Mouse (Mus musculus) layer of hippocampus, postnatal 10 days (tissue): ENCODE results near the gene Cbr2. TPM values are rescaled to one million over a fixed set of nuclear protein-coding genes. Genes with fewer than 3 reads are reported as not detected.

Source experiments
- DNase-seq, 2 experiments: peaks; one replicate each; pipeline ENCODE4 v3.0.0; 2021; ENCODE audit warnings: low spot score in 2 of 2
- total RNA-seq, 2 experiments: library from RNA; stranded (reverse); gene quantifications; 2 replicates each; pipeline ENCODE4 v1.2.3; 2021

Gene Cbr2
- total RNA-seq, 2 experiments from 2014 or later: 2.6 to 2.8 TPM

DNA sequence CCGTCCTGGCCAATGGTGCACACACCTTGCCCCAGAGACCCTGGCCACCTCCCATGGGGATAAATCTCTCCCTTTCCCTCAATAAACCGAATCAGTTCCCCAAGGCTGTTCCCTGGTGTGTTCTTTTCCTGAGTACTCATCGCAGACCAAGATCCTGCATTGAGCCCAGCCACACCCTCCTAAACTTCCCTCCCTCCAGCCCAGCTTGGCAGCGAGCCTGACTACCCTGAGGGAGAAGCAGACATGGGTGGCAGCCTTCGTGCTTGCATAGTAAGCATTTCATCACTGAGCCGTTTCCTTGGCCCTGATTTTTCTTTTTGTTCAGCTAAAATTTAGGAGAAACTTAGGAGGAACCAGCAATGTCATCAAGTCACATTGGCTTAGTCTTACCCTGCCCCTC is 1.6 kb upstream of the Cbr2 start:
- DNase-seq: no peak

DNA sequence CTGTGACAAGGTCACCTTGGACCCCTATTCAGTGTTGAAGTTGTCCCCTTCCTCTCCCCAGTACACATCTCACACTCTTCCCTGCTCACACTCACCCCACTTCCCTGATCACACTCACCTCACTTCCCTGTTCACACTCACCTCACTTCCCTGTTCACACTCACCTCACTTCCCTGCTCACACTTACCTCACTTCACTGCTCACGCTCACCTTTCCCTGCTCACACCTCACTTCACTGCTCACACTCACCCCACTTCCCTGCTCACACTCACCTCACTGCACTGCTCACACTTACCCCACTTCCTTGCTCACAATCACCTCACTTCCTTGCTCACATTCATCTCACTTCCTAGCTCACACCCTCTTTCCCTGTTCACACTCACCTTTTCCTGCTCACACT is 519 bp downstream of the Cbr2 start:
- DNase-seq: no peak

DNA sequence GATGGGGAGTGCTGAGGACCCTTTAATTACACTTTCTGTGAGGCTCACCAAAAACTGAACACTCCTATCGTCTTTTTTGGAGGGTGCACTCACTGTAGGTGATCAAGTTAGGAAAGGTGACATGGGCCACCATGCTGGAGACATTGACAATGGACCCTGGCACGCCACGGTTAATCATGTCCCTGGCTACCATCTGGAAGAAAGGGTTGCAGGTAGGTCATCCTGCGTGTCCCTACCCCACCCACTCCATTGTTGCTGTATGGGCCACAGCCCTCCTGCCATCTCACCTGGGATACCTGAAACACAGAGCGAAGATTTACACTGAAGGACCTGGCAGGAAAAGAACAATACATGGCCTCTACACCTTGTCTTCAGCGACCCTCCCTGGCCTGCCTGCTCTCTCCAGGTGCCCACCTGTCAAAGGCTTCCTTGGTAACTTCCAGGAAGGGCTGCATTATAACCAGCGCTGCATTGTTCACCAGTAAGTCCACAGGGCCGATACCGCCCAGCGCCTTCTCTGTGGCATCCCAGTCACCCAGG is 1.5 kb downstream of the Cbr2 start:
- DNase-seq: no peak

DNA sequence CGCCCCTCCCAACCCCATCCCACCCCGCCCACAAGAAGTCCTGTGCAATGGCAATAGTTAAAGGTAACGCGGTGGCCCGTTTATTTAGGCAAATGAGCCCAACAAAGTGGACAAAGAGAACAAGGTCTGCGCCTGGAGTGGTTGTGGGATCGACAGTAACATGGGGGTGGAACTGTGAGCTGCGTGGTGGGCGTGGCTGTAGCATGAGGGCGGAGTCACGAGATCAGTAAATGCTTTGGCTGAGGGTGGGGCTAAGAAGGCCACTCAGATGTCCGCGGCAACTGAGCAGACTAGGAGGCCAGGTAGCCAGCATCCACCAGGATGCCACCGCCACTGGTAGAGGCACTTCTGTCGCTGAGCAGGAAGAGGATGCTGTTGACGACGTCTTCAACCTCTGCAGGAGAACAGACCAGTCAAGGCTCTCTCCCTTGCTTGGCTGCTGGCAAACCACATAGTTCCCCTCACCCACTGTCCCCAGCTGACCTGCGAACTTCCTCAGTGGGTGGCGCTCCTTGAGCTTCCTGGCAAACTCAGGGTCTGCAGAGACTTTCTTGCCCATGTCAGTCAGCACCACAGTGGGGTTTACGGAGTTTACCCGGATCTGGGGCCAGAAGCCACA is 2.4 kb downstream of the Cbr2 start:
- peak in 1 of 2 experiments; percentile 8 for DNase-seq

DNA sequence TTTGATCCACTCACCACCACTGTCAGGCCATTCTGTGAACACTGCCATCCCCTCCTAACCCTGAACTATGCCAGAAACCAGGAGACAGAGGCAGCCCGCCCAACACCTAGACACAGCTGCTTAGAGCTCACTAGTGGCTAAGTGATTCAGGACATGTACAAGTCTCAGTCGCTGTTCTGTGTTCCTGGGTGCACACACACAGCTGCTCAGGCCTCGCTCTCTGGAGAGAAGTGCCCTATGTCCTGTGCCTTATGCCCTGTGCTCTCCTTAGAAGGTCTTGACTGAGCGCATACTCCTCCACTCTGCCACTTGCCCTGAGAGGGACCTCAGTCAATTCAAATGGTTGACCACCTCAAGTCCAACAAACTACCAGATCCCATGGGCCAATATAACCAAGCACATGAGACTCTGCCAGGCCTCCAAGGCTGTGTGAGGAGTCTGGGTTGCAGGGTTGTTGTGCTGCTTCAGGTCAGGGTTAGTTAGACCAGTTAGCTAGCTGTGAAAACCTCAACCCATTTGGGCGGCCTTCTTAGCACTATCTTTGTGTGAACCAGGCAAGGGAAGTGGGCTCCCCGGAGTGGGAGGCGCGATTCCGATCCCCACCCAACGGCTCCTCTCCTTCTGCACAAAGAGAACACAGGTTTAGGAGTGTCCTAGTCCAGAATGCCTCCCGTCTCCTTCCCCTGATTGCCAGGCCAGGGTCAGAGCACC is 3.2 kb downstream of the Cbr2 start:
- no peak for DNase-seq

DNA sequence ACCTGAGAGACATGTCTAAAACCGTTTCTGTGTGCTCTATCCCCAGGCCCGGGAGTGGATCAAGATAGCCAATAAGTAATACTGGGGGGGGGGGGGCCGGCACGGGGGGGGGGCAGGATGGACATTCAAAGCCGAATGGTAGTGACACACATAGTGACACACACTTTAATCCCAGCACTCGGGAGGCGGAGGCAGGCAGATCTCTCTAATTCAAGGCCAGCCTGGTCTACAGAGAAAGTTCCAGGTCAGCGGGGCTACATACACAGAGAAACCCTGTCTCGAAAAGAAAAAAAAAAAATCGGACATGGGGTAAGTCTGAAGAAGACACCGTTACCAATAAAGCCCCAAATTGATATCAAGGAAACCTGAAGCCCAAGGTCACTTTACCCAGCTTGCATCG is 4.3 kb downstream of the Cbr2 start:
- no peak for DNase-seq

DNA sequence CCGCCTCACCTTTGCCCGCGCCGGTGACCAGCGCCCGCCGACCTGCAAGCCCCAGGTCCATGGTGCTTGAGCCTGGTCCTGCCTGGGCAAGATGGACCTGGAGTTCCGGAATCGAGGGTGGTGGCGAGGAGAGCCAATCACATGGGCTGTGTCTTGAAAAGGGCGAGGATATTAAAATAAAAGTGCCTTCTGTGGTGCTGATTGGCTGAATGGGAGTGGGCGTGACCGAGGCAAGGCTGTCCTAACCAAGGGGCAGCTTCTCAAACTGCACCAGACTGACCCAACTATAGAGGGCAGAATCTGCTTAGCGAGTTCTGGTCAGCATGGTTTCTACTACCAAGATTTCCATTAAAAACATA is 4.8 kb downstream of the Cbr2 start, which contains the start of gene Dcxr:
Gene Dcxr (minus strand): TSS at position 113 of the 359 bp plus-strand sequence.
- peak; percentile 74 to 75 for DNase-seq

DNA sequence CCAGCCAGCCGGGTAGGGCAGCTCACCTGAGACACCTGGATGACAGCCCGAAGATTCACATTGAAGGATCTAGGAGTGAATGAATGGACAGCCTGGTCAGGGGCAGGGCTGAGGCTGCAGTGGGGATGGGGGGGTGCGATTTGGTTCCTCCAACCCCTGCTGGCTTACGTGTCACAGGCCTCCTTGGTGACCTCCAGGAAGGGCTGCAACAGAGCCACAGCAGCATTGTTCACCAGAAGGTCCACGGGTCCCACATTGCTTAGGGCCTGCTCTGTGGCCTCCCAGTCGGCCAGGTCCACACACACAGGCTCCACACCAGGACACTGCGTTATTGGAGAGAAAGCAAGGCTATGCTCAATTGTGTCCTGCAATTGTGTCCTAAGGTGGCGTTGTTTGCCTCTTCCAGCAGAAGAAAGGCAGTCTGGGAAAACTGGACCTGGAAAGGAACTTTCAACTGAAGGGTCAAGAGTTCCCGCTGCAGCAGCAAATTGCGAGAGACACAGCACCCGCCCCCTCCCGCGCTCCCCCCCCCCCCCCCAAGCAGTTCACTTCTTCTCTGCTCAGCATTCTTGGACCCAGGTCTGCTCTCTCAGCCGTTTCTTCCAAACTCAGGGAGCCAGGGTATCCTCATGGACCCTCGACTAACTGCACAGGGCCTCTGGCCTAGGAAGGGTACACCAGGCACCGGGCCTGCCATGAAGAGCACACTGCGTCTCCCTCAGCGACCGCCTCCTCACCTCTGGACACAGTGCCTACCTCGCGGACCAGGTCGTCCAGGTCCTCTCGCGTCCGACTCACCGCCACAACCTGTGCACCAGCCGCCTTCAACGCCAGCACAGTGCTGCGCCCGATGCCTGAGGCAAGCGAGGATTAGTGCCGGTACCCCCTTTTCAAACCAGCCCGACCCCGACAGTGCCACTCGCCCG is 5.4 kb downstream of the Cbr2 start:
- DNase-seq: no peak

DNA sequence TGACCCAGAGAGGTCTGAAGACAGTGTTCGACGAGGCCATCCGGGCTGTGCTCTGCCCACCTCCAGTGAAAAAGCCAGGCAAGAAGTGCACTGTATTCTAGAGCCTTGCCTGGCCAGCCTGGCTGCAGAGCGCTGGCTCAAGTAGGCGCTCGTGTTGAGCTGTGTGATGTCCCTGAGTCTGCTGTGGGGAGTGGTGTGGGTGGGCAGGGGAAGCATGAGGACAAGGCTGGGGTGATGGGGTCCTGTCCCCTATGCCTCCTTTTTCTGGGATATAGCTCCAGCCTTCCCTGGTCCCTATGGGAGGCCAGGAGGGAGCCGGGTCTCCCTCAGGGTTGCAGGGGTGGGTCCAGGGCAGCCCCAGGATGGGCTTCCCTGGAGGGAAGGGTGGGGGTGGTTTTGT is 8.4 kb downstream of the Cbr2 start:
- DNase-seq: peak in 1 of 2 experiments; percentile 3

DNA sequence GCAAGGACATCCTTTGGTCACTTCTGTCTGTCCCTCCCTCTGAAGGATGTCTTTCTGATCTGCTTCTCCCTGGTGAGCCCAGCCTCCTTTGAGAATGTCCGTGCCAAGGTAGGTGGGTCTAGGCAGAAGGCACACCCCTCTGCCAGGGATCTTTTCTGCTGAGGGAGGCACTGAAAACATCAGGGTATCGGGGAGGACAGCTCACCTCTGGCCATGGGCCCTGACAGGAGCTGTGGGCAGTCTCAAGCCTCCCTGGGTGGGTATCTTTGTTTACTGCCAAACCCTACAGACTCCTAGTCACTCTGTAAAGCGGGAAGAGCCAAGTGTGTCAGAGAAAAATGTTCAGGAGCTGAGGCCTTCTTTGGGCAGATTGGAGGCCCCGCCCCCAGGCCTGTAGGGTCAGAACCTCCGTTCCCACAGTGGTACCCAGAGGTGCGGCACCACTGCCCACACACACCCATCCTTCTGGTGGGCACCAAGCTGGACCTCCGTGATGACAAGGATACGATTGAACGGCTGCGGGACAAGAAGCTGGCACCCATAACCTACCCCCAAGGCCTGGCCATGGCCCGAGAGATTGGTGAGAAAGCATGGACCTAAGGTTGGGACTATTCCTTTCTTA is 9.0 kb downstream of the Cbr2 start:
- DNase-seq: peak in 1 of 2 experiments; percentile 4

DNA sequence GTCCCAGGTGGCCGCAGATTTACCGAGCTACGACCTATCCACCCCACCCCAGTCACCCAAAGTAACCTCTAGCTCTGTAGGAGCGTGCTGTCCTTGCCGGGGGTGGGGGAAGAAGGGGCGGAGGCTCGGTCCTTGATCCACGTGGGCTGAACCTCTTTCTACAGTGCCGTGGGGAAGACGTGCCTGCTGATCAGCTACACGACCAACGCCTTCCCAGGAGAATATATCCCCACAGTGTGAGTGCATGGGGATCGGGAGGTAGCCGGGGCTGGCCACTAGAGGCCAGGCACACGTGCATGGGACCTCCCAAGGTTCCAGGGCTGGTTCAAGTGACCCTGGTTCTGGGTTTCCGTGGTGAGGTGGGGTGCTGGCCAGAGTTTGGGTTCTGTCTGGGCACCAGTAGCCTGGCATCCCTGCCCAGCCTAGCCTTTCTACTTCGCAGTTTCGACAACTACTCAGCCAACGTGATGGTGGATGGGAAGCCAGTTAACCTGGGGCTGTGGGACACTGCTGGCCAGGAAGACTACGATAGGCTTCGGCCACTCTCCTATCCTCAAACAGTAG is 9.8 kb downstream of the Cbr2 start:
- DNase-seq: peak; percentile 9 to 26

DNA sequence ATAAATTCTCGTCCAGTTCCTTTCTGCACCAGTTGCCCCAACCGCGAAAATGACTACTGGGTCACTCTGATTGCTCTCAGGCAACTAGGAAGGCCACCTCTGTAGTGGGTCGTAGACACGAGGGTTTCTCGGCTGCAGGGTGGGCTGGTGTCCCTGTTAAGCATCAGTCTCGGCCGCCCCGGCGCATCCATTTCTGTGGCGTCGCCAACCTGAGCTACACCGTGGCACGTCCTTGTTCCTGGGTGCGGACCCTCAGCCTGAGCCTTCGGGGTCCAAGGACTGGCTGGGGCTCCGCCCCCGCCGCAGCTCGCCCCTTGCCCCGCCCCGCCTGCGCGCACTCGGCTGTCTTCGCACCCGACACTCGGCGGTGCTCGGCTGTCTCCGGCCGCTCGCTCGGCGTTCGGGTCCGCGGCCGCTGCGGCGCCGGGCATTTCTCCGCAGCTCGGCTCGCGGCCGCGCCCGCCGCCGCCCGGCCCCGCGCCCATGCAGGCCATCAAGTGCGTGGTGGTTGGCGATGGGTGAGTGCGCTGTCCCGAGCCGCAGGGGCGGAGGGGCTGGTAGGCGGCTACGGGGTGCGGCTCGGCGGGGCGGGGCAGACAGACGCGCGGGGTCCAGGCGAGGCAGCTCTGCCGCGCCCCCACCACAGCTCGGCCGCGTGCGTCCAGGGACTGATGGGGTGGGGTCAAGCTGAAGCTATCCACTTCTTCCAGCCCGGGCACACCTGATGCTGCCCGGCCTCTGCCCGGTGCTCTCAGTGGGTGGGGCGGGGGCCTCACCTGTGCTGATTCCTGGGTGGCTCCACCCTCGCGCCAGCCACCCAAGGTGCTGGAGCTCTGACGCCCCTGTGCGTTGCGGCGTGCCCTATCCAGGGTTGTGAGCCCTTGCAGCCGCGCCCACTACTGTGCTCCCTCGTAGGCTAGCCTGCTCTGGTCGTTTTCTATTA is 10.5 kb downstream of the Cbr2 start, which contains the start of gene Rac3:
Gene Rac3 (plus strand): TSS at position 347 of the 943 bp plus-strand sequence.
- DNase-seq: peak; percentile 79 to 88

DNA sequence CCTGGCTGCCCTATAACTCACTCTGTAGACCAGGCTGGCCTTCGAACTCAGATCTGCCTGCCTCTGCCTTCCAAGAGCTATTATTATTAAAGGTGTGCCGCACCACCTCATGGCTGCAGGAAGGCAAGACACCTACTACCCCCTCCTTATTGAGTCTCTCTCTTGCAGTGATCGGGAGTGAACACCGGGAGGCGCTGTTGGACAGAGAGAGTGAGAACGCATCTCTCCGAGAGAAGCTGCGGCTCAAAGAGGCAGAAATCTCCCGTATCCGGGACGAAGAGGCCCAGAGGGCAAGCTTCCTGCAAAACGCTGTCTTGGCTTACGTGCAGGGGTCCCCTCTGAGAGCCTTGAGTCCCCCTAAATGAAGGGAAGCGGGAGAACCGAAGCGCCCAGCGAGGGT is 11.5 kb downstream of the Cbr2 start:
- DNase-seq: peak; percentile 96 to 97

DNA sequence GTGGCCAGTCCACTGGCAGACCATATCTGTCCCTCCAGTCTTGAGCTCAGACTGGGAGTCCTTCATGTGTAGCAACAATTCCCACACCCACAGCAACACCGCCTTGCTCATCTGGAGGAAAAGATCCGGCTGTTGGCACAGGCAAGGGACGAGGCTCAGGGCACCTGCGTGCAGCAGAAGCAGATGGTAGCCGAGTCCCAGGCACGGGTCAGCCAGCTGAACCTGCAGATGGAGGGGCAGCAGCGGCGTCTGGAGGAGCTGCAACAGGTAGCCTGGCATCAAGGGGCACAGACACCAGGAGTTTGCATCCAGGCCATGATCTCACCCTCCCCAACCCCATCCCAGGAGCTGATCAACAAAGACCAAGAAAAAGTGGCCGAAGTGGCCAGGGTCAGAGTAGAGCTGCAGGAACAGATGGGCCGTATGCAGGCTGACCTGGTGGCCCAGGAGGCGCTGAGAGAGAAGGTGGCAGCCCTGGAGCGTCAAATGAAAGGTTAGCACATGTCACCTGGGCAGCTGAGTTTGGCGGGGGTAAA is 12.0 kb downstream of the Cbr2 start:
- DNase-seq: peak in 1 of 2 experiments; percentile 14

DNA sequence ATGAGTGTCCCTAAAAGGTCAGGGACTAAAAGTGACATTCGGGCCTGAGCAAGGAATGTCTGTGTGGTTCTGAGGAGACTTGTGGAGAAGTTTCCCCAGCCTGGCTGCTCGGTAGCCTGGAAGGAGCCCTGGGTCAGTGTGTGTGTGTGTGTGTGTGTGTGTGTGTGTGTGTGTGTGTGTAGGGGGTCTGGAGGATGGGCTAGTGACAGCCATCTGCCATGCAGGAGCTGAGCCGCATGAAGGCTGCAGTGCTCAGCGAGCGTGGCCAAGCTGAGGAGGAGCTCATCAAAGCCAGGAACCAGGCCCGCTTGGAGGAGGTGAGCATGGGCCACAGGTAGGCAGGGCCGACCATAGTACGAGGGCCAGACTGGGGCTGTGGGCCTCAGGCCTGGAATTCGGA is 12.7 kb downstream of the Cbr2 start:
- no peak for DNase-seq

DNA sequence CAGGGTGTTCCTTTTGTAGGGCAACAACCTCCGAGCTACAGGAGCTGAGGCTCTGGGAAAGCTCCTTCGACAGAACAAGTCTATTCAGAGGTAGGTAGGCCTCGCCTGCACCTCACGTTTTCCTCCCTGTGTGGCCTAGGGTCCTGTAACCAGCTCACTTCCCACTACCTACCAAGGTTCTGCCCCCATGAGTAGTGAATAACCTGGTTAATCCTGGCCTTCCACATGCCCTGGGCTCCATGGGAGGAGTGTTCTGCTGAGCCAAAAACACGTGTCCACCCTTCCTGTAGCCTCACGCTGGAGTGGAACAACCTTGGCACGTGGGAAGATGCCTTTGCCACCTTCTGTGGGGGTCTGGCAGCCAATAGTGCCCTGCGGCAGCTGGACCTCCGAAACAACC is 16.8 kb downstream of the Cbr2 start:
- DNase-seq: no peak

DNA sequence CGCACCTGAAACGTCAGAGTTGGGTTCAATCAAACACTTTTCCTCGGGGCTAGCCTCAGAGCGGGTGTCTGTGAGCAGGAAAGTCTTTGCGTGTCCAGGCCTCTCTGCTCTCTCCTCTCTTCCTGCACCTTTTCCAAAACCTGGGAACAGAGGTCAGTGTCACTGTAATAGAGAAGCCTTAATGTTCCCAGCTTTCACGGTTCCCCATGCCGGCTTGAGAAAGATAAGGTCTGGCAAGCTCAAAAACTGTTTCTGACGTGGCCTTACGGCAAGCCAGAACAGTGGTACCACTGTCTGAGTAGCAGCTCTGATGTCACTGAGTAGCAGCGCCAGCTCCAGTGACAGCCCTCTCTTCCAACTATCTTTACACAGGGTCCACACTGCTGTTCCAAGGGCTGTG is 17.4 kb downstream of the Cbr2 start:
- DNase-seq: no peak

DNA sequence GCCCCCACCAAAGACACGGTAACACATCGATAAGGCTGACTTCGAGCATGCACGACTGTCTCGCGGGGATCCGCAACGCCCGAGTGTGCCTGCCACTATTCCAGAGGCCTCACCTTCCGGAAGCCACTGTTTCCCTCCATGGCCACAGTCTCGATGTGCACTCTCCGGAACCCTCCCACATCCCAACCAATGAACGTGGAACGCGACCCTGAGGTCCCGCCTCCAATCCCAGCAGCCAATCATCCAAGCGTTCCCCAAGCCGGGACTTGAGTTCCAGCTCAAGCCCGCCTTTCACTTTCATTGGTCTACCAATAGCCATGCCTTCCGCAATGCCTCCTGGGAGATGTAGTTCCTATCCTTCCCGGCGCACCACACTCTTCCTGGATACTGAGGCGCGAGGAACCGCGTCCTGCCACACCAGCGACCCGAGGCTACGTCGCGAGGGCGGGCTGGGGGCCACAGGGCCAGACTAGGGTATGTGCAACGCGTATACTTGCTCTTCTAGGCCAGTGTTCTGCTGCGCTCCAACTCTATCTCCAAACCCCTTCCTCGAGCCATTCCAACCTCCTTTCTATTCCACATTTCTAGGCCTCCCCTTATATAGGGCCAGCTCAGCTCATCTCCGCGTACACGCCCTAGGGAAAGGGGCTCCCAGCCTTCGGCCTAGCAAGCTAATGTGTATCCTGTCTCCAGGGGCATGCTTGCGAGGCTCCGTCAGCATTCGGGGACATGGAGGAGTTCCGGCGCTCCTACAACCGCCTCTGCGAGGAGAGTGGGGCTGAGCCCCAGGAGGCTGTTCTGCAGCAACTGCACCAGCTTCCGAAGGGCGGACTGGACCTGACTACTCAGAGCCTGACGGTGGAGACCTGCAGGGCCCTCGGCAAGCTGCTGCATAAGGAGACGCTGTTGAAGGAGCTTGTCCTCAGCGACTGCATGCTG is 18.1 kb downstream of the Cbr2 start, which contains the start of the genes Cenpx and Lrrc45:
Gene Cenpx (minus strand): TSS at position 159 of the 939 bp plus-strand sequence.
Gene Lrrc45 (plus strand): TSS at position 346 of the 939 bp plus-strand sequence.
- peak; percentile 96 to 97 for DNase-seq
